Mouse (Mus musculus) spleen, postnatal 14 days (tissue): ENCODE data around the gene Bco1.

ENCODE experiments used
- DNase-seq, 2 experiments: peaks; one replicate each; pipeline ENCODE4 v3.0.0; 2021 to 2022; ENCODE audit warnings: low spot score in 2 of 2

Bco1 gene

DNA sequence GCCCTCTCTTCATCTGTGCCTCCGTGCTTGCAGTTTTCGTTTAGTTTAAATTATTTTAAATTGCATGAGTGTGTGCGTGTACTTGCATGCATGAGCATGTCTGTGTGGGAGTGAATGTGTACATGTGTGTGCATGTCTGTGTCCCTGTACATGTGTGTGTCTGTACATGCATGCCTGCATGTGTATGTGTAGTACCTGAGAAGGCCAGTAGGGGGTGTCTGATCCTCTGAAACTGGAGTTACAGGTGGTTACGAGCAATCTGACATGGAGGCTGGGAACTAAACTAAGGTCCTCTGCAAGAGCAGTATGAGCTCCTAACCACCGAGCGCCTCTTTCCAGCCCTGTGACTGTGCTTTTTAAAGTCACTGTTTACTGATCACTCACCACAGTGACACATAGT, 52.9 kb downstream of the Bco1 start:
- DNase-seq = no peak

DNA sequence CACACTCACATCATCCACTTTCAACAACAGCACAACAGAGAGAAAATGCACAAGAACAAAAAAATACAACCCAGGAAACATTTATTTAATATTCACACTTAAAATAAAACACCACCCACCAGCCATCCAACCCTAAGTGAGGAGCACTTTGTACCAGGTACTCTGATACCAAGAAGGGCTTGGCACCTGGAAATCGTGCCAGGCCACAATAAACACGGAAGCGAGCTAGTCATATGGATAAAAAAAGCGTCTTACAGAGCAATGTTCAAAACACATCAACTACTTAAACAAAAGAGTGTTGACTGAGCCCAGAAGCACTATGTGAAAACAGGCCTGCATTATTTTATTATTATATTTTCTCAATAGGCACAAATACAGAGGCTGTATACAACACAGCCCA, 60.5 kb downstream of the Bco1 start:
- DNase-seq = no peak

DNA sequence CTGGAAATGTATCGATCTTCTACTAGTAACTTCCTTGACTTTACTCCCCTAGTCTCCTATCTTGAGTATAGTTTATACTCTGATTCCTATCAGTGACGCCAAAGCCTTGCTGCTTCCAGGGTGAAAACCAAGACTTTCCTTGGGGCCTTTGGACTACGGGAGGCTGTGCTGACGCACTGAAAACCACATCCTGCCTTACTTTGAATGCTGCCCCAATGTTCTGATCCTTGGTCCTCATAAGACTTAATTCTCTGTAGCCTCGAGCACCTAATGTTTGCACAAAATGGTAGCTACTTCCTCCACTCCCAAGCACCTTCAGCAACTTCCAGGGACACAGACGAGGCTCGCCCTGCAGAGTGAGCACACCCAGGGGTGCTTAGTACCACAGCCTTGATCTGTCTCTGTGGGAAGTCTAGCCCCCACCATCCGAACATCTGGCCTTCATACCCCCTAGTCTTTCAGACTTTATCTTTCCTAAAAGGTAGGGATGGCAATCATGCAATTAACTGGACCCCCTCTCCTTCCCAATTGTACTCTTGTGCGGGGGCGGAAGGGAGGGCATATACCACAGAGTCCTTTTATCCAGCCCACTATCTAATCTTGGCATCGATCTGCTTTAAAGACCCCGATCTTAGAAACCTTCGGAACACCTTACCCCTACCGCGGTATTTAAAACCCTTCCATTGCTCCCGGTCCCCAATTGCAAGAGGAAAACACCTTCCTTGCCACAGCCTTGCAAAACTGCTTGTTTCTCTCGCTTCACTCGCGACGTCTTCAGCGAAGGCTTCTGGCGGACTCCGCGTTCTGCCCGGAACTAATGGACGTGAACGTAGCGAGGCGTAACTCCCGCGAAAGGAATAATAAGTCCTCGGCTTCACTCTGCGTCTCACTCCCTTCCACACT, 61.5 kb downstream of the Bco1 start:
- no peak for DNase-seq

DNA sequence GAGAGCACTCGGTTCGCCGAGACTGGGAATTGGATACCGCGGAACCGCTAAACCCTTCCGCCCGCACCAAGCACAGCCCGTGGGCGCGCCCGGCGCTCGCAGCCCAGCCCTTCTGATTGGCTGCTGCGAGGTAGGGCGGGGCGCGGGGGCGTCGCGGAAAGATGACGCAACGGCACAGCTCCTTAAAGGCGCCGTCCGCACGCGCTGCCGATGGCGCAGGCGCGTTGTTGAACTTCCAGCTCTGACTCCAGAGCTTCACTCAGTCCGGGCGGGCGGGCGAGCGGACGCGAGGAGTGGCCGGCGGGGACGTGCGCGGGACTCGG, 62.1 kb downstream of the Bco1 start:
- DNase-seq = peak; percentile 95 to 97

DNA sequence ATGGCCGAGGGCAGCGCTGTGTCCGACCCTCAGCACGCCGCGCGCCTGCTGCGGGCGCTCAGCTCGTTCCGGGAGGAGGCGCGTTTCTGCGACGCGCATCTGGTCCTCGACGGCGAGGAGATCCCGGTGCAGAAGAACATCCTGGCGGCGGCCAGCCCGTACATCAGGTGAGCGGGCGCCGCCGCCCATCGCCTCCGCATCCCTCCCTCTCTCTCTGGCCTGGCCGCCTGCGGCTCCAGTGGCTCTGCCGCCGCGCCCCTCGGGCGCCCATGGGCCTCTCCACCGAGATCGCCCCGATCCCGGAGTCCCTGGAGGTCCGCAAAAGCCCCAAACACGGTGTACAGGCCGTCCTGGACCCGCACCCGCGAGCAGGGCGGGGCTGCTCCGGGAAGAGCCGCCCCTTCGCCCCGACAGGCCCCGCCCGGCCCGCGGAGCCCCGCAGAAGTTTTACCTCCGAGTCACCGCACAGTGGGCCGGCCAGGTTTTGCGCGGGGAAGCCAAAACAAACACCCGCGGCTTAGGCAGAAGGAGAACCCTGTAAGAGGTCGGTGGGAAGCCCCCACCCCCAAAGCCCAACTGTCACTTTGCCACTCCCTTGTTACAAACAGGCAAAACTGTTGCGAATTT, 62.6 kb downstream of the Bco1 start, which contains the start of gene Gan:
Gene Gan, plus strand, starts transcription at position 1 of the 627 bp plus-strand sequence.
- DNase-seq = peak; percentile 24 to 39

DNA sequence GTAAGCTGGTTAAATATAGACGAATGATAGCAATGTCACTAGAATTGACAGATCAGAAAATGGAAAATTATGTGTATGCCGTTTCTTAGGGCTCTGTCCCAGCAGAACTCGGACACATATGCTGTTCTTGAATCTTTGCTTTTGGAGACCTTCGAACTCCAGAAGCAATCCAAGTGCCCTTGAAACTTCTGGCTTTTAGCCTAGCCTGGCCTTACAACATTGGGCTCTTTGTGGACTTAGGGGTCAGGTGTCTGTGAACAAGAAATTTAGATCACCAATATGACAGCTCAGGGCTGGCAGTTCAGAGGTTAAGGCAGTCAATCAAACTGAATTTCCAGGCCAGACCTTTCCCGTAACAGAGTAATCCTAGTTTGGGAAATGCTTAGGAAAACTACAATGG, 63.4 kb downstream of the Bco1 start:
- no peak for DNase-seq

DNA sequence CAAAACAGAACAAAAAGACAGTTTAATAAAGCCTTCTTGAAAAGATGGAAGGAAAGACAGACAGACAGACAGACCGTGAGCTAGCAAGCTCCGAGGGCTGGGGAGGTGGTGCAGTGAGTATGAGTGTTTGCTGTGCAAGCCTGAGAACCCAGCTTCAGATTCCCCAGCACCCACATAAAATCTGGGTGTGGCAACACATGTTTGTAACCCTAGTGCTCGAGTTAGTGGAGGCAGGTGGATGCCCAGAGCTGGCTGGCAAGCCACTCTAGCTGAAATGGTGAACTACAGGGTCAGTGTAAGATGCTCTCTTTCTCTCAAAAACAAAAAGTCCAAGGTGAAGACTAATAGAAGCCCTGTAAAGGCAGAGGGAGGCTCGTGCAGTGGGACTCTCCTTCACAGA, 69.3 kb downstream of the Bco1 start:
- DNase-seq = no peak

DNA sequence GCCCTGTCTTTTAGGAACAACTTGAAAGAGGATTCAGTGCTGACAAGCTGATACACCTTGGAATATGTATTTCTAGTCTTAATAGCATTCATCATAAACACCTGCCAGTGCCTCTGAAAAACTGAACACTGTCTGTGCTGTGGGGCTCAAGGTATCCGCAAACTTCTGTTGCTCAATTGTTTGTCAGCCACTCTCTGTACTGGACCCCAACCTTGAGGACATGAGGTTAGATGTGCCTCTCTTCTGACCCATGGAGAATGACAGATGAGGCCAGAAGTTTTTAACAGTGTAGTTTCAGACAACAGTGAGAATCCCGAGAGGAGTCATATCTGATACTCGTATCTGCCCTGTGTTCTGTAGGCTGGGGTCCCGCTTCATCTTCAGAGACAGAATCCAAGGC, 69.9 kb downstream of the Bco1 start:
- no peak for DNase-seq

DNA sequence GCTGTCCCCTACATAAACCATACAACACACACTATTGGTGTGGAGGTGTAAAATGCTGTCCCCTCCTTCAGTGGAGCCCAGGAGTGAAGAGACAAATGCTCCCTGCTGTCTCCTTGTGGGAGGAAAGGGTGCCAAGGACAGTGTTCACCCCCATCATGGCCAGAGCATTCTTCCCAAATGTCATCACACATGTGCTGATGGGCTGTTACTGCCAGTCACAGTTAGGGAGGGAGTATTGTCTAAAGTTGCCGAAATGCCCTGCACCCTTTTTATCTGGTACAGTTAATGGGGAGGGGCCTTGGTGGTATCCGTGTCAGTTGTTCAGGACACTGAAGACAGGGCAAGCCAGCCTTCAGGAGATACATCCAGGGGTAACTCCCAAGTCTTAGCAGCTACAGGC, 70.9 kb downstream of the Bco1 start:
- DNase-seq = no peak

DNA sequence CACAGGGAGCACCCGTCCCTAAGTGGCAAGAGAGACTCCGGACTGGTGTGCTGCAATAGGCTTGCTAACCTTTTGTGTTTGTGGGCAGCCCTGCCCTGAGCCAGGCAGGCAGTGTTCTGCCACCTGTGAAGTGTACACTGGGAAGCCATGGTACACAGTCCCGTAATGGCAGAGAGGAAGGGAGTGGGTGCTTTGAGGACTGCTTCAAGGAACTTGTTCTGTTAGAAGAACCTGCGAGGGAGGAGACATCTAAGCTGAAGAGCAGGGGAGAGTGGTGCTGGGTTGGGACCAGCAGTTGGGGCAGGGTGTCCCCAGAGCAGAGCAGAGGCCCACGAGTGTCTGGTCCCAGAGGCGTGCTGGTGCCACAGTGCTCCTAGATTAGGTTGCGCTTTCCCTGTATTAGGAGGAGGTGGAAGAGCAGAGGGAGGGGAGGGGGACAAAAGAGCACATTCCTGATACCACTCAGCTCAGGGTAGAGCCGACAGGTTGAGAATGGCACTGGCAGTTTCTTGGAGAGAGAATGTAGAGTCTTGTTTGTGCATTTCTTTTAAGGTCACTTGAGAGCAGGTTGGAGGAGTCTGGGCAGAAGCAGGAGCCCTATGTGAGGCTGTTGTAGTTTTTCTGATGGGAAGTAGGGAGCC, 71.7 kb downstream of the Bco1 start:
- DNase-seq = no peak

DNA sequence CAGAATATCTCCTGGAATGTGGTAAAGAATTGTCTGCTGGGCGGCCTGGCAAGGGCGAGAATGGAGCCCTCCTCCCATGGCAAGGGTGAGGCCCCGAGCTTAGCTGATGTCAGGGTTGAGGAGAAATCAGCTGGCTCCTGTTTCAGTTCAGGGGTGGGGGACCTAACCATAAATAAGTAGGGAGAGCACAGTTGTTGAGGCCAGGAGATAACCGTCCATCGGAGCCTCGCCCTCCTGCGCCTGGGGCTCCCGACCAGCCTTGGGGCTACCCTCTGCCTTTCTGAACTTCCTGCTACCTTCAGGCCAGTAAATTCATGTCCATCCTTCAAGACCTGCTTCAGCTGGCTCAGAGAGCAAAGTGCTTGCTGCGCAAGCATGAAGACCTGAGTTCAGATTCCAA, 72.7 kb downstream of the Bco1 start:
- no peak for DNase-seq

DNA sequence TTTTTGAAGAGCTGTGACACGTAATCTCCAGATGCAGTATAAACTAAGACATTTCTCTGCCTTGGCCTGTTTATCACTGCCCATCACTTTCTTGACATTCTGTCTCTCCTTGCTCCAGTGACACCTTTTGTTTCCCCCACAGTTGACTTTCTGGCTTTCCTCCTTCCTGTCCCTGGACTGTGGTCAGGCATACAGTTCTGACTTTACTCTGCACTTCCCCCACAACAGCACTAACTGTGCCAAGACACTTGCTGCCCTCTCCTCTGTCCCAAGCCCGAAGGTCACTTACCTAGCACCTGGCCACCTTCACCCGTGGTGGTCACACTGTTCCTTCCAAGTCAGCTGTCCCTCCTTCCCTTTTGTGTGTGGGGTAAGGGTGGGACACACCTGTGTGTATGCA, 76.2 kb downstream of the Bco1 start:
- no peak for DNase-seq

DNA sequence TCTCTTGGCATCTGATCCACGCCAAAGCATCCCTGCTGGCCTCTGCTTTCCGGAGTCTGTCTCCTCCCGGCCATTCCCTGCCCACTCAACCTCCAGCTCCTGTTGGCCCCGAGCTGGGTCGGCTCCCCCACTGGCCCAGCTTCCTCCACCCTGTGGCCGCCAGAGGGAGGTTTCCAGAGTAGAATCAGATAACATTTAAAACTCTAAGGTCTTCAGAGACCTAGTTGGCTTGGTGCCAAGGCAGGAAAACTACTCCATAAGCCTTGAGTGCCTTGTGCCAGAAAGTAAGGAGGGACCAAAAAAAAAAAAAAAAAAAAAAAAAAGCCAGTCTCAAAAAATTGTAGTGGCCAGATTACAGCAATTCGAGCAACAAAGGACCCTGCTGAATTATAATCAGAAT, 77.2 kb downstream of the Bco1 start:
- DNase-seq = no peak

DNA sequence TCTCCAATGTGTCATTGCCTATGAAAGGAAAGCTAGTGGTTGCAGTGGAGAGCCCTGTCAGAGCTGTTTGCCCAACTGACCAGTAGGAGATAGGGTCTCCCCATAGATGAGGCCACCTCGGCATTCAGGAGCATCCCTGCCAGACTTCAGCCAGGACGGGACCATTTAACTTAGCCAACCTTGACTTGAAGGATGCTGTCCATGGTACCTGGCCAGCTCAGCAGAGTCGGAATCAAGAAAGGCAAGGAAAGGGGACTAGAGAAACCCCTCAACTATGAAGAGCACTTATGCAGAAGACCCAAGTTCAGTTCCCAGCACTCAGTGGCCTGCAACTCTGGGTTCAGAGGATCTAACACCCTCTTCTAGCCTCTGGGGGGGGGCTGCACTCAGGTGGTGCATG, 78.0 kb downstream of the Bco1 start:
- no peak for DNase-seq

DNA sequence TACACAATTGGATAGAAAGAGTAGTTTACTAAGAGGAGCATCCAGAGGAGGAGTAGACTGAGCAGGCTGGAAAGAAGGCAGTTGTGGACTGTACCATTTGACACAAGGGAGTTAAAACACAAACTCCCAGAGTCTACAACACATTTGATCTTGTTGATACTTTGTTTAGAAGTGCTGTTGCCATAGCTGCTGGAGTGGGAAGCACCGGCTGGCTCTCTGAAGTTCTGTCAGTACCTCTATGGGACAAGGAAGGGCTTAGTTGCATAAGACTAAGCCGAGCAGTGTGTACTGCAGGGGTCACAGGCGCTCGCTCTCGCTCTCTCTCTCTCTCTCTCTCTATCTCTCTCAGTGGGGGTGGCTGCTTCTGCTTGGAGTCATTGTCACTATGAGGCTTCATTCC, 78.9 kb downstream of the Bco1 start:
- no peak for DNase-seq

DNA sequence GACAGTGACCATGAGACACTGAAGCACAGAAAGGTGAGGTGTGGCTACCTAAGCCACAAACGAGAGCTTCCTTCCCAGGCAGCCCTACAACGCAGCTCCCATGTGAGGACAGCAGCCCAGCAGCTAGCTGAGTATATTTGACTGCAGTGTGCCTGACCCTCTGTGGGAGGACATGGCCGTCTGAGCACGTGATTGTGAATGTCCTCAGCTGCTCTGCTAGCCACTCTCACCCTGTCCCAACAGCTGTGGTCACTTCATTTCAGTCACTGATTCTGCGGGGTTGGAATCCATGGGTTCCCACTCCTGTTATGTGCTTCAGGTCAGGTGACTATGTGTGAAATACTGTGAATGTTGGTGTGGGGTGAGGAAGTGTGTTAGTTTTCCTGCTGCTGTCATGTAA, 80.7 kb downstream of the Bco1 start:
- DNase-seq = no peak

DNA sequence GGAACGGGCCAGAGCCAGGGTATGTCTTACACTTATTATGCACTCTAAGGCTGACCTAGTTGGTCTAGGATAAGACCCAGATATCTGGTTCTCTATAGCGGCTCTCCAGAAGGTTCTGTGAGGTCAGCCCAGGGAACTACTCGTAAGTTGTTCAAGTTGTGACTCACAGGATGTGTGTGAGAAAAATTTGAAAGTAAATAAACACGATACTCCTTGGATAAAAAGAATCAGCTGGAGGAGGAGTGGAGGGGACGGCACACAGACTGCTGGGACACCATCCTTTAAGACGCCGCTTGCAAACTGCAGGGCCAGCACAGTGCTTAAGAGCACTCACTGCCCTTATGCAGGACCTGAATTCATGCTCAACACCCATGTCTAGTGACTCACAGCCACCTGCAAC, 81.6 kb downstream of the Bco1 start:
- no peak for DNase-seq

DNA sequence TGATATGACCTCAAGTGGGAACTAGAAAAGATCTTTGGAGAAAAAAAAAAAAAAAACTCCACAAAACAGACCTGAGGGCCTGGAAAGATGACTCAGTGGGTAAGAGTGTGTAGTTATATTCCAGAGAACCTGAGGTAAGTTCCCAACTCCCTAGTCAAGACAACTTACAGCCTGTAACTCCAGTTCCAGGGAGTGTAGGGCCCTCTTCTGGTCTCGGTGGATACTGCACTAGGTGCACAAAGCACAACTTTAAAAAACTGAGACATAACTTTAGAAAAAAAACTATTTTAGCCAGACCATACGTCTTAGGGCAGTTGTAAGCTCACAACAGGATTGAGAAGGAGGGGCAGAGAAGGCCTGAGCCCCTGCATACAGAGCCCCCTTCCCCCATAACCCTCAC, 82.4 kb downstream of the Bco1 start:
- DNase-seq = no peak

DNA sequence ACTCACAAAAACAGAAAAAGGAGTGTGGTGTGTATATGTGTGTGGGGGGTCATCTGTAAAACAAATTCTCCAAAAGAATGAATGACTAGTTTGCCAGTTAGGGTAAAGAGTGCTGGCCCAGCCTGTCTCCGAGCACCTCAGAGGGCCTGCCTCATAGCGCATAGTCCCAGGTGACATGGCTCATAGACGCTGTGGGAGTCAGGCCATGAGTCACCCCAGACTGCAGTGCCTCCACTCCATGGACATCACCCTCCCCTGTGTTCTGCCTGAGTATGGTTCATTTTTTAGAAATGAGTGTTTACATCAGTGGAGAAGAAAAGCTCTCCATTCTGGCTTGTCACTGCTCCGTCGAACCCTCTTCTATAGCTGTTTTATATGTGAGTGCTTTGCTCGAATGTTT, 83.0 kb downstream of the Bco1 start:
- DNase-seq = no peak

DNA sequence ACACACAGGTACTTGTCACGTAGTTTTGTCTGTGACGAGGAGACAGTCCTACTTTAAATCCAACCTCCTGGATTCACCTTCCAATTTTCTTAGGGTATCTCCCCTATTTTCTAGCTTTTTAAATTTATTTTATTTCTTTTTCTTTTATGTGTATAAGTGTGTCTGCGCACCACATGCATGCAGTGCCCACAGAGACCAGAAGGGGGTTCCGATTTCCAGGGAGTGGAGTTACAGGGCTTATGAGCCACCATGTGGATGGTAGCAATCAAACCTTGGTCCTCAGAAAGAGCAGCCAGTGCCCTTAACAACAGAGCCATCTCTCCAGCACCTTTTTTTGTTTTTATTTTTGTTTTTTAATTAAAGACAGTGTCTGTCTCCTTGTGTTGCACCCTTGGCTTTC, 87.1 kb downstream of the Bco1 start:
- no peak for DNase-seq
